Mouse (Mus musculus): ENCODE measurements around the gene Hist2h2bb.

- TF ChIP-seq CTCF (IDR thresholded peaks at IDR 0.05) (no peak), POLR2A (IDR thresholded peaks at IDR 0.05; ENCODE audit: insufficient read depth, low read depth, low read length) (no peak)
Measured at GRCm38 (mm10) chr3:96250890-96251289, 18.7 kb upstream of the Hist2h2bb start.

Data from heart, adult 2 months (tissue).